Mouse (Mus musculus) hindbrain, embryonic 11.5 days (tissue): ENCODE results near the gene Zfpm1. TPM values are rescaled to one million over a fixed set of nuclear protein-coding genes. Genes with fewer than 3 reads are reported as not detected.

ENCODE experiments used
- ATAC-seq: fragments of 200-750 bp; cut with Nextera tagmentation; 2 replicates; pipeline ENCODE4 v1.8.0; 2017; ENCODE audit warnings: mild to moderate bottlenecking, moderate TSS enrichment, moderate library complexity; ENCODE audit not compliant: low FRiP score
- DNase-seq: peaks from one replicate; pipeline ENCODE4 v3.0.0-alpha.2; 2015; ENCODE audit warnings: low spot score
- H3K27ac ChIP-seq: fragments of 300-500 bp; sonication (generic); 2 replicates; pipeline ENCODE4 v1.5.1; 2014; ENCODE audit warnings: mild to moderate bottlenecking, low read depth, low read length
- H3K27me3 ChIP-seq: fragments of 300-500 bp; sonication (generic); 2 replicates; pipeline ENCODE4 v1.6.1; 2014; ENCODE audit warnings: mild to moderate bottlenecking, low read length, moderate library complexity, mixed read lengths; ENCODE audit not compliant: control insufficient read depth, insufficient read depth
- H3K36me3 ChIP-seq: fragments of 300-500 bp; sonication (generic); 2 replicates; pipeline ENCODE4 v1.6.1; 2014; ENCODE audit warnings: mild to moderate bottlenecking, low read length, moderate library complexity, mixed read lengths; ENCODE audit not compliant: control insufficient read depth, insufficient read depth
- H3K4me1 ChIP-seq: fragments of 300-500 bp; sonication (generic); replicated peaks from 2 replicates; pipeline ENCODE4 v1.6.1; 2014; ENCODE audit warnings: low read length, mixed read lengths; ENCODE audit not compliant: control insufficient read depth, insufficient read depth
- H3K4me2 ChIP-seq: fragments of 300-500 bp; sonication (generic); replicated peaks from 2 replicates; pipeline ENCODE4 v1.6.1; 2014; ENCODE audit warnings: mild to moderate bottlenecking, low read depth, low read length
- H3K4me3 ChIP-seq: fragments of 300-500 bp; sonication (generic); 2 replicates; pipeline ENCODE4 v1.5.1; 2014; ENCODE audit warnings: low read depth, low read length
- H3K9ac ChIP-seq: fragments of 300-500 bp; sonication (generic); 2 replicates; pipeline ENCODE4 v1.6.1; 2014; ENCODE audit warnings: low read depth, low read length
- H3K9me3 ChIP-seq: fragments of 300-500 bp; sonication (generic); 2 replicates; pipeline ENCODE4 v1.6.1; 2016; ENCODE audit warnings: low read length; ENCODE audit not compliant: control insufficient read depth
- WGBS: fragments of 180-500 bp; shearing (Covaris S2); extraction: QIAGEN DNeasy Blood & Tissue Kit; methylation state at CpG from one replicate; pipeline ENCODE4 v1.1.7; 2014; 5-methylcytosine and 5-hydroxymethylcytosine counted together
- polyA plus RNA-seq: library from polyadenylated mRNA; unstranded; fragments of >200 nt; fragmentation: Nextera tagmentation; extraction: Ambion mirVana; gene quantifications from 2 replicates; pipeline ENCODE4 v1.2.1, GENCODE M21; 2014

Gene Zfpm1
- polyA plus RNA-seq, 1 experiment from 2014 or later, result 1.9 TPM

DNA sequence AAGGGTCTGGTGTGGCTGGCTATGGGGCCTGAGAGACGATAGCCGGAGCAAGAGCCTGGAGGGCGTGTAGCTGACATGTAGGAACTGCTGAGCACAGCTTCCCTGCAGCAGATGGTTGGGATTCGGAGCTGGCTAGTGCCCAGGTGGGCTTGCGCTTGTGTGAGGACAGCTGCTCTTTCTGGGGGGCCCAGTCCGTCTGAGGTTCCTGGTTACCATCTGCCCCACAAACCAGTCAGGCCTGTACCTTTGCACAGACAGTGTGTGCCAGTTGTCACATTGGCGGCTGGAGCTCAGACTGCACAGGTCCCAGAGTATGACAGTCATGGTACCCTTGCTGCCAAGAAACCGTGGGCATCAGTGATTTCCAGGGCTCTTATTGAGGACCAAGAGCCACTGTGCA is 25.9 kb downstream of the Zfpm1 start:
- no peaks in the 10 kb centered on the region; the same call in 1 of the 2 replicates for H3K4me1 ChIP-seq
- H3K27ac ChIP-seq, result no peak overlapping the region
- no peaks in the 10 kb centered on the region for H3K27me3 ChIP-seq
- no peak overlapping the region for H3K9ac ChIP-seq
- WGBS, result 80% methylated on average over 8 of the region's 8 CpGs
- no peaks in the 10 kb centered on the region for H3K36me3 ChIP-seq
- no peak for DNase-seq
- no peak overlapping the region for H3K4me3 ChIP-seq
- no peaks in the 10 kb centered on the region for H3K9me3 ChIP-seq
- no peak overlapping the region for H3K4me2 ChIP-seq
- ATAC-seq, result no peak

- H3K27ac ChIP-seq, result no peak overlapping the region
- H3K4me1 ChIP-seq, result no peaks in the 10 kb centered on the region; the same call in 1 of the 2 replicates
- H3K4me3 ChIP-seq, result no peak overlapping the region
- H3K4me2 ChIP-seq, result no peak overlapping the region
- no peak overlapping the region for H3K9ac ChIP-seq
- no peaks in the 10 kb centered on the region for H3K36me3 ChIP-seq
- no peaks in the 10 kb centered on the region for H3K9me3 ChIP-seq
- H3K27me3 ChIP-seq, result no peaks in the 10 kb centered on the region
- no peak for ATAC-seq
- no peak for DNase-seq
- WGBS, result 88% methylated on average over 12 of the region's 12 CpGs
Measured at GRCm38 (mm10) chr8:122309272-122309671, 27.3 kb downstream of the Zfpm1 start.

- ATAC-seq (no peak), DNase-seq (no peak)
- Histone ChIP-seq H3K4me2 (no peak overlapping the region), H3K4me1 (no peaks in the 10 kb centered on the region; the same call in 1 of the 2 replicates), H3K9me3 (no peaks in the 10 kb centered on the region), H3K4me3 (no peak overlapping the region), H3K27me3 (no peaks in the 10 kb centered on the region), H3K27ac (no peak overlapping the region), H3K36me3 (no peaks in the 10 kb centered on the region), H3K9ac (no peak overlapping the region)
- WGBS, result 90% methylated on average over 2 of the region's 2 CpGs
Measured at GRCm38 (mm10) chr8:122311115-122311514, 29.2 kb downstream of the Zfpm1 start.

- H3K4me2 ChIP-seq, result no peak overlapping the region
- H3K27ac ChIP-seq, result no peak overlapping the region
- no peaks in the 10 kb centered on the region for H3K4me1 ChIP-seq
- H3K36me3 ChIP-seq, result no peaks in the 10 kb centered on the region
- H3K27me3 ChIP-seq, result no peaks in the 10 kb centered on the region
- ATAC-seq, result no peak
- H3K4me3 ChIP-seq, result no peak overlapping the region
- WGBS, result 70% methylated on average over 2 of the region's 2 CpGs
- DNase-seq, result no peak
- no peaks in the 10 kb centered on the region for H3K9me3 ChIP-seq
- no peak overlapping the region for H3K9ac ChIP-seq
Measured at GRCm38 (mm10) chr8:122312553-122312952, 30.6 kb downstream of the Zfpm1 start.

- no peaks in the 10 kb centered on the region for H3K4me1 ChIP-seq
- H3K9ac ChIP-seq, result no peak overlapping the region
- no peak for ATAC-seq
- no peak for DNase-seq
- H3K9me3 ChIP-seq, result no peaks in the 10 kb centered on the region
- no peaks in the 10 kb centered on the region; the same call in 1 of the 2 replicates for H3K27me3 ChIP-seq
- H3K4me2 ChIP-seq, result no peak overlapping the region
- no peaks in the 10 kb centered on the region for H3K36me3 ChIP-seq
- WGBS, result 68% methylated on average over 12 of the region's 12 CpGs
- no peak overlapping the region; the same call in 1 of the 2 replicates for H3K27ac ChIP-seq
- H3K4me3 ChIP-seq, result no peak overlapping the region
Measured at GRCm38 (mm10) chr8:122313310-122313709, 31.4 kb downstream of the Zfpm1 start.

- Histone ChIP-seq H3K4me1 (0 out of 2 replicates have a peak, but pooled peaks cover 2% of the 10 kb centered on the region), H3K4me2 (no peak overlapping the region), H3K9ac (no peak overlapping the region), H3K9me3 (no peaks in the 10 kb centered on the region), H3K4me3 (no peak overlapping the region), H3K27ac (no peak overlapping the region), H3K27me3 (no peaks in the 10 kb centered on the region; the same call in 1 of the 2 replicates), H3K36me3 (no peaks in the 10 kb centered on the region)
- WGBS, result 64% methylated on average over 13 of the region's 13 CpGs
- no peak for ATAC-seq
- no peak for DNase-seq
Measured at GRCm38 (mm10) chr8:122314899-122315496, 33.1 kb downstream of the Zfpm1 start.

- no peaks in the 10 kb centered on the region for H3K9me3 ChIP-seq
- ATAC-seq (no peak), DNase-seq (no peak)
- H3K27ac ChIP-seq, result no peak overlapping the region
- H3K9ac ChIP-seq, result no peak overlapping the region
- H3K36me3 ChIP-seq, result no peaks in the 10 kb centered on the region
- no peak overlapping the region for H3K4me2 ChIP-seq
- H3K27me3 ChIP-seq, result no peaks in the 10 kb centered on the region; the same call in 1 of the 2 replicates
- 0 out of 2 replicates have a peak, but pooled peaks cover 2% of the 10 kb centered on the region for H3K4me1 ChIP-seq
- WGBS, result 65% methylated on average over 2 of the region's 2 CpGs
- no peak overlapping the region for H3K4me3 ChIP-seq
Measured at GRCm38 (mm10) chr8:122316402-122316801, 34.5 kb downstream of the Zfpm1 start.

DNA sequence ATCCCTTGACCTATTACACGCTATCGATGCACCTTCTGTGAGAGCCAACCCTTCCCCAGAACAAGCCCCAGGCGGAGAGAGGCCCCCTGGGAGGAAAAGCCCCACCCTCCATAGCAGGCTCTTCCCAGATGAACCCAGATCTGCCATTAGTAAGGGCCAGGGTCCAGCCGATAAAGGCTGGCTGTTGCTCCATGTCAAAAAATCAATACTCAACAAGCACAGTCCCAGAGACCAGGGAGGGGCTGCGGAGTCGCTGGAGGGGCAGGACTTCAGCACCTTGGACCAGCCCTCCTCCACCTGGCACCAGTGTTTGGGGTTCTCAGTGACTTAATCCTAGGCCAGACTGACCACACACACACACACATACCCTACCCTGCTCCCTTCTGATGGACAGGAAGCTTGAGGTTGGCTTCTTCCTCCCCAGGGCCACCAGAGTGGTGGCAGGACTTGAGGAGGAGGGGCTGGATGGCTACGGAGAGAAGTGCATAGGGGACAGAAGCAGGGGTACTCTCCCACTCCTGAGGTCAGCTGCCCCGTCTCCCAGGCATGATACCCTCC is 36.1 kb downstream of the Zfpm1 start:
- Histone ChIP-seq H3K36me3 (no peaks in the 10 kb centered on the region), H3K9me3 (no peaks in the 10 kb centered on the region), H3K27me3 (no peaks in the 10 kb centered on the region; the same call in 1 of the 2 replicates), H3K4me2 (no peak overlapping the region), H3K9ac (no peak overlapping the region), H3K27ac (no peak overlapping the region), H3K4me3 (no peak overlapping the region), H3K4me1 (0 out of 2 replicates have a peak, but pooled peaks cover 2% of the 10 kb centered on the region)
- DNase-seq (no peak), ATAC-seq (no peak)
- 56% methylated on average over 8 of the region's 8 CpGs for WGBS
